Mouse (Mus musculus): ENCODE data around the gene Eomes. TPM values are rescaled to one million over a fixed set of nuclear protein-coding genes. Genes with fewer than 3 reads are reported as not detected.

The Eomes gene
- total and polyA plus RNA-seq, 2 experiments from 2014 or later, result not detected

GRCm38 (mm10) chr9:118527056-118527455, 49.0 kb downstream of the Eomes start:
- H3K36me3 ChIP-seq (replicated peaks; ENCODE audit: control insufficient read depth, insufficient read depth, low read length), result peaks cover 76% of the 10 kb centered on the region
- H3K27ac ChIP-seq (ENCODE audit: low read depth), result no peak overlapping the region
- TF ChIP-seq EP300 (IDR thresholded peaks at IDR 0.05; ENCODE audit: low read depth) (no peak), CTCF (IDR thresholded peaks at IDR 0.05; ENCODE audit: low read depth) (no peak)
- no peaks in the 10 kb centered on the region for H3K9me3 ChIP-seq (replicated peaks; ENCODE audit: control insufficient read depth, low read length)
- no peaks in the 10 kb centered on the region for H3K27me3 ChIP-seq (ENCODE audit: control insufficient read depth, insufficient read depth, low read length)
- H3K4me1 ChIP-seq (ENCODE audit: control insufficient read depth, insufficient read depth), result no peaks in the 10 kb centered on the region
- DNase-seq (ENCODE audit: low spot score), result no peak
- H3K9ac ChIP-seq (replicated peaks; ENCODE audit: low read depth, low read length), result no peak overlapping the region
- no peak for ATAC-seq (ENCODE audit: insufficient read depth, low read depth)
- WGBS, result 90% methylated on average over 18 of the region's 18 CpGs
- no peak overlapping the region for H3K4me3 ChIP-seq (ENCODE audit: low read depth, low read length)
- H3K4me2 ChIP-seq (ENCODE audit: low read depth, low read length), result no peak overlapping the region

- ATAC-seq (ENCODE audit: insufficient read depth, low read depth) (no peak), DNase-seq (ENCODE audit: low spot score) (no peak)
- no peak overlapping the region for H3K27ac ChIP-seq (ENCODE audit: low read depth)
- H3K4me1 ChIP-seq (ENCODE audit: control insufficient read depth, insufficient read depth), result no peaks in the 10 kb centered on the region
- no peak overlapping the region for H3K9ac ChIP-seq (replicated peaks; ENCODE audit: low read depth, low read length)
- no peaks in the 10 kb centered on the region for H3K9me3 ChIP-seq (replicated peaks; ENCODE audit: control insufficient read depth, low read length)
- WGBS, result 68% methylated on average over 3 of the region's 3 CpGs
- H3K4me2 ChIP-seq (ENCODE audit: low read depth, low read length), result no peak overlapping the region
- no peak for TF ChIP-seq EP300 (IDR thresholded peaks at IDR 0.05; ENCODE audit: low read depth)
- peaks cover 85% of the 10 kb centered on the region for H3K36me3 ChIP-seq (replicated peaks; ENCODE audit: control insufficient read depth, insufficient read depth, low read length)
- H3K4me3 ChIP-seq (ENCODE audit: low read depth, low read length), result no peak overlapping the region
- no peaks in the 10 kb centered on the region for H3K27me3 ChIP-seq (ENCODE audit: control insufficient read depth, insufficient read depth, low read length)
Measured at GRCm38 (mm10) chr9:118529783-118530182, 51.8 kb downstream of the Eomes start.

- no peak for ATAC-seq (ENCODE audit: insufficient read depth, low read depth)
- TF ChIP-seq EP300 (IDR thresholded peaks at IDR 0.05; ENCODE audit: low read depth) (no peak), CTCF (IDR thresholded peaks at IDR 0.05; ENCODE audit: low read depth) (no peak)
- WGBS, result 80% methylated on average over 6 of the region's 6 CpGs
Measured at GRCm38 (mm10) chr9:118530679-118531078, 52.7 kb downstream of the Eomes start.

GRCm38 (mm10) chr9:118532516-118533205, 54.6 kb downstream of the Eomes start:
- TF ChIP-seq CTCF (IDR thresholded peaks at IDR 0.05; ENCODE audit: low read depth) (no peak), EP300 (IDR thresholded peaks at IDR 0.05; ENCODE audit: low read depth) (no peak)
- no peaks in the 10 kb centered on the region for H3K9me3 ChIP-seq (replicated peaks; ENCODE audit: control insufficient read depth, low read length)
- H3K4me1 ChIP-seq (ENCODE audit: control insufficient read depth, insufficient read depth), result no peaks in the 10 kb centered on the region
- 88% methylated on average over 7 of the region's 7 CpGs for WGBS
- H3K4me3 ChIP-seq (ENCODE audit: low read depth, low read length), result no peak overlapping the region
- peaks cover 92% of the 10 kb centered on the region for H3K36me3 ChIP-seq (replicated peaks; ENCODE audit: control insufficient read depth, insufficient read depth, low read length)
- no peaks in the 10 kb centered on the region for H3K27me3 ChIP-seq (ENCODE audit: control insufficient read depth, insufficient read depth, low read length)
- ATAC-seq (ENCODE audit: insufficient read depth, low read depth) (no peak), DNase-seq (ENCODE audit: low spot score) (no peak)
- H3K9ac ChIP-seq (replicated peaks; ENCODE audit: low read depth, low read length), result no peak overlapping the region
- H3K4me2 ChIP-seq (ENCODE audit: low read depth, low read length), result no peak overlapping the region
- H3K27ac ChIP-seq (ENCODE audit: low read depth), result no peak overlapping the region

More at GRCm38 (mm10) chr9:118530679-118531078, 52.7 kb downstream of the Eomes start:
- Histone ChIP-seq H3K4me3 (ENCODE audit: low read depth, low read length) (no peak overlapping the region), H3K27me3 (ENCODE audit: control insufficient read depth, insufficient read depth, low read length) (no peaks in the 10 kb centered on the region), H3K4me1 (ENCODE audit: control insufficient read depth, insufficient read depth) (no peaks in the 10 kb centered on the region), H3K36me3 (replicated peaks; ENCODE audit: control insufficient read depth, insufficient read depth, low read length) (peaks cover 91% of the 10 kb centered on the region), H3K9me3 (replicated peaks; ENCODE audit: control insufficient read depth, low read length) (no peaks in the 10 kb centered on the region), H3K27ac (ENCODE audit: low read depth) (no peak overlapping the region), H3K9ac (replicated peaks; ENCODE audit: low read depth, low read length) (no peak overlapping the region), H3K4me2 (ENCODE audit: low read depth, low read length) (no peak overlapping the region)
- no peak for DNase-seq (ENCODE audit: low spot score)

Other genes starting within 250 kb of the Eomes start
- gene Golga4, start 28.1 kb downstream of the Eomes start, total RNA-seq (2014; rRNA removed; ENCODE audit: low replicate concordance), result 56.4 and 57.6 TPM in 2 replicates
- 40.9 and 45.3 TPM in 2 replicates for gene Golga4, start 28.1 kb downstream of the Eomes start, polyA plus RNA-seq (2015; fragmentation: Nextera tagmentation; extraction: Ambion mirVana)
- 41.4 and 61.5 TPM in 2 replicates for gene Itga9, start 128.5 kb downstream of the Eomes start, total RNA-seq (2014; rRNA removed; ENCODE audit: low replicate concordance)
- gene Itga9, start 128.5 kb downstream of the Eomes start, polyA plus RNA-seq (2015; fragmentation: Nextera tagmentation; extraction: Ambion mirVana), result 8.2 and 10.7 TPM in 2 replicates